Mouse (Mus musculus) ovary, postnatal 14 days (tissue): ENCODE measurements around the gene Cd3e.

Experiments
- DNase-seq: peaks from one replicate; pipeline ENCODE4 v3.0.0; 2022; ENCODE audit warnings: low spot score

Cd3e gene

GRCm38 (mm10) chr9:45015841-45016240, 6.4 kb upstream of the Cd3e start:
- DNase-seq, result no peak

GRCm38 (mm10) chr9:45014879-45015278, 5.5 kb upstream of the Cd3e start:
- DNase-seq, result no peak

GRCm38 (mm10) chr9:45011291-45011690, 1.9 kb upstream of the Cd3e start:
- DNase-seq, result no peak

- no peak for DNase-seq
Observed at GRCm38 (mm10) chr9:45010461-45010860, 1.0 kb upstream of the Cd3e start.

- DNase-seq, result no peak
Observed at GRCm38 (mm10) chr9:45008342-45008741, 1.1 kb downstream of the Cd3e start.

- no peak for DNase-seq
Observed at GRCm38 (mm10) chr9:45007404-45007803, 2.0 kb downstream of the Cd3e start.

GRCm38 (mm10) chr9:45000249-45000648, 9.2 kb downstream of the Cd3e start:
- no peak for DNase-seq

- no peak for DNase-seq
Observed at GRCm38 (mm10) chr9:44999776-45000175, 9.7 kb downstream of the Cd3e start.

GRCm38 (mm10) chr9:44999171-44999570, 10.3 kb downstream of the Cd3e start:
- no peak for DNase-seq

GRCm38 (mm10) chr9:44998138-44998537, 11.3 kb downstream of the Cd3e start:
- DNase-seq, result no peak

GRCm38 (mm10) chr9:44996590-44996989, 12.8 kb downstream of the Cd3e start:
- no peak for DNase-seq

GRCm38 (mm10) chr9:44994962-44995361, 14.5 kb downstream of the Cd3e start:
- DNase-seq, result no peak

- DNase-seq, result no peak
Observed at GRCm38 (mm10) chr9:44993268-44993667, 16.2 kb downstream of the Cd3e start.

- DNase-seq, result no peak
Observed at GRCm38 (mm10) chr9:44992271-44992670, 17.2 kb downstream of the Cd3e start.

GRCm38 (mm10) chr9:44991821-44992220, 17.6 kb downstream of the Cd3e start:
- no peak for DNase-seq

GRCm38 (mm10) chr9:44986976-44987375, 22.5 kb downstream of the Cd3e start:
- DNase-seq, result no peak

- DNase-seq, result no peak
Observed at GRCm38 (mm10) chr9:44986242-44986781, 23.1 kb downstream of the Cd3e start.

GRCm38 (mm10) chr9:44985721-44986161, 23.7 kb downstream of the Cd3e start:
- no peak for DNase-seq

GRCm38 (mm10) chr9:44983001-44983400, 26.4 kb downstream of the Cd3e start:
- DNase-seq, result no peak

GRCm38 (mm10) chr9:44982531-44982930, 26.9 kb downstream of the Cd3e start:
- DNase-seq, result no peak

- no peak for DNase-seq
Observed at GRCm38 (mm10) chr9:44982081-44982480, 27.3 kb downstream of the Cd3e start.

- DNase-seq, result no peak
Observed at GRCm38 (mm10) chr9:44981676-44982075, 27.8 kb downstream of the Cd3e start, which contains the start of gene Cd3d. Gene Cd3d, plus strand, starts transcription at chr9:44981786.

- no peak for DNase-seq
Observed at GRCm38 (mm10) chr9:44981104-44981503, 28.3 kb downstream of the Cd3e start.

- no peak for DNase-seq
Observed at GRCm38 (mm10) chr9:44980242-44980641, 29.2 kb downstream of the Cd3e start, which contains the start of gene Cd3g. Gene Cd3g, minus strand, starts transcription at chr9:44980431.
